Mouse (Mus musculus) heart, adult 2 months (tissue): ENCODE measurements around the gene Mark4.

ENCODE experiments used
- CTCF ChIP-seq: fragments of 200-600 bp; IDR thresholded peaks from 2 replicates; pipeline ENCODE4 v1.8.1; 2022; ENCODE audit warnings: antibody characterized with exemption, mild to moderate bottlenecking, moderate library complexity
- EP300 ChIP-seq: fragments of 200-500 bp; IDR thresholded peaks from 2 replicates; pipeline ENCODE4 v1.6.1; 2011; ENCODE audit warnings: low read depth, low read length, control low read depth; ENCODE audit not compliant: insufficient read depth
- POLR2A ChIP-seq: fragments of 200-500 bp; IDR thresholded peaks from 2 replicates; pipeline ENCODE4 v1.6.1; 2011; ENCODE audit warnings: mild to moderate bottlenecking, low read depth, low read length, control low read depth; ENCODE audit not compliant: insufficient read depth

- no peak for TF ChIP-seq EP300
- no peak for TF ChIP-seq CTCF
- TF ChIP-seq POLR2A: no peak
Observed at GRCm38 (mm10) chr7:19468279-19468678, 9.7 kb upstream of the Mark4 start.
